Mouse (Mus musculus) stomach, postnatal 0 days (tissue): Measurements from ENCODE around the gene 9930021J03Rik. TPM values are rescaled to one million over a fixed set of nuclear protein-coding genes. Genes with fewer than 3 reads are reported as not detected.

Source experiments
- ATAC-seq: fragments of 200-750 bp; cut with Nextera tagmentation; 2 replicates; pipeline ENCODE4 v1.8.0; 2017; ENCODE audit not compliant: low FRiP score, low TSS enrichment
- DNase-seq: peaks from one replicate; pipeline ENCODE4 v3.0.0-alpha.2; 2016; ENCODE audit warnings: low spot score
- H3K27ac ChIP-seq: fragments of 300-500 bp; sonication (generic); replicated peaks from 2 replicates; pipeline ENCODE4 v1.5.1; 2014; ENCODE audit warnings: mild to moderate bottlenecking, control low read depth
- H3K27me3 ChIP-seq: fragments of 300-500 bp; sonication (generic); 2 replicates; pipeline ENCODE4 v1.6.1; 2014; ENCODE audit warnings: low read length; ENCODE audit not compliant: control insufficient read depth, insufficient read depth
- H3K36me3 ChIP-seq: fragments of 300-500 bp; sonication (generic); 2 replicates; pipeline ENCODE4 v1.6.1; 2014; ENCODE audit warnings: low read length, mixed read lengths; ENCODE audit not compliant: control insufficient read depth, insufficient read depth
- H3K4me1 ChIP-seq: fragments of 300-500 bp; sonication (generic); replicated peaks from 2 replicates; pipeline ENCODE4 v1.6.1; 2014; ENCODE audit warnings: antibody characterized with exemption; ENCODE audit not compliant: control insufficient read depth, insufficient read depth
- H3K4me2 ChIP-seq: fragments of 300-500 bp; sonication (generic); replicated peaks from 2 replicates; pipeline ENCODE4 v1.6.1; 2014; ENCODE audit warnings: low read depth, mild to moderate bottlenecking, control low read depth, moderate library complexity
- H3K4me3 ChIP-seq: fragments of 300-500 bp; sonication (generic); 2 replicates; pipeline ENCODE4 v1.5.1; 2014; ENCODE audit warnings: low read depth, low read length, control low read depth
- H3K9ac ChIP-seq: fragments of 300-500 bp; sonication (generic); 2 replicates; pipeline ENCODE4 v1.6.1; 2014; ENCODE audit warnings: mild to moderate bottlenecking, low read length, control low read depth, mixed read lengths
- H3K9me3 ChIP-seq: fragments of 300-500 bp; sonication (generic); 2 replicates; pipeline ENCODE4 v1.6.1; 2016; ENCODE audit warnings: low read length; ENCODE audit not compliant: control insufficient read depth
- CTCF ChIP-seq: IDR thresholded peaks from 2 replicates; pipeline ENCODE4 v1.5.1; 2016; ENCODE audit warnings: antibody characterized with exemption, low read depth, mild to moderate bottlenecking, moderate library complexity
- EP300 ChIP-seq: optimal IDR thresholded peaks from 2 replicates; pipeline ENCODE3; 2016; ENCODE audit warnings: antibody characterized with exemption
- WGBS: fragments of 180-500 bp; shearing (Covaris S2); extraction: QIAGEN DNeasy Blood & Tissue Kit; methylation state at CpG from one replicate; pipeline ENCODE4 v1.1.7; 2014; 5-methylcytosine and 5-hydroxymethylcytosine counted together
- polyA plus RNA-seq: library from polyadenylated mRNA; unstranded; fragments of >200 nt; fragmentation: Nextera tagmentation; extraction: Ambion mirVana; gene quantifications from 2 replicates; pipeline ENCODE4 v1.2.1, GENCODE M21; 2015

The 9930021J03Rik gene
- polyA plus RNA-seq, 1 experiment from 2014 or later, result 2.8 TPM

- no peaks in the 10 kb centered on the region for H3K4me1 ChIP-seq
- H3K9me3 ChIP-seq, result no peaks in the 10 kb centered on the region
- ATAC-seq (no peak; the same call in 1 of the 2 replicates), DNase-seq (no peak)
- no peak overlapping the region for H3K9ac ChIP-seq
- TF ChIP-seq EP300 (no peak), CTCF (peak; percentile 79)
- H3K27me3 ChIP-seq, result no peaks in the 10 kb centered on the region
- H3K36me3 ChIP-seq, result no peaks in the 10 kb centered on the region
- H3K4me3 ChIP-seq, result no peak overlapping the region
- no peak overlapping the region for H3K27ac ChIP-seq
- no peak overlapping the region for H3K4me2 ChIP-seq
Measured at GRCm38 (mm10) chr19:29820966-29821365, 15.2 kb upstream of the 9930021J03Rik start.

- Histone ChIP-seq H3K4me3 (peak within 1 kb of the TSS; percentile 73), H3K4me2 (peak within 1 kb of the TSS; percentile 79), H3K27me3 (no peaks in the 10 kb centered on the region; the same call in 1 of the 2 replicates), H3K27ac (peak within 1 kb of the TSS; percentile 49; the same call in 1 of the 2 replicates), H3K4me1 (peaks cover 4% of the 10 kb centered on the region), H3K9ac (peak within 1 kb of the TSS; percentile 81), H3K36me3 (no peaks in the 10 kb centered on the region; the same call in 1 of the 2 replicates), H3K9me3 (no peaks in the 10 kb centered on the region)
- DNase-seq (peak; percentile 92), ATAC-seq (peak; percentile 96)
- under 1% methylated on average over 47 of the region's 47 CpGs for WGBS
- TF ChIP-seq EP300, result no peak
- no peak for TF ChIP-seq CTCF
Measured at GRCm38 (mm10) chr19:29812581-29813460, 7.0 kb upstream of the 9930021J03Rik start, which contains the start of gene Ranbp6. Gene Ranbp6 (minus strand): TSS chr19:29812974.

- no peak overlapping the region for H3K9ac ChIP-seq
- no peaks in the 10 kb centered on the region; the same call in 1 of the 2 replicates for H3K27me3 ChIP-seq
- WGBS, result 93% methylated on average over 5 of the region's 5 CpGs
- peaks cover 4% of the 10 kb centered on the region for H3K4me1 ChIP-seq
- H3K9me3 ChIP-seq, result no peaks in the 10 kb centered on the region
- ATAC-seq (no peak), DNase-seq (no peak)
- TF ChIP-seq EP300 (no peak), CTCF (no peak)
- no peak overlapping the region for H3K4me3 ChIP-seq
- H3K27ac ChIP-seq, result no peak overlapping the region
- no peak overlapping the region for H3K4me2 ChIP-seq
- no peaks in the 10 kb centered on the region; the same call in 1 of the 2 replicates for H3K36me3 ChIP-seq
Measured at GRCm38 (mm10) chr19:29810022-29810421, 4.2 kb upstream of the 9930021J03Rik start.

GRCm38 (mm10) chr19:29805101-29805916, 480 bp downstream of the 9930021J03Rik start:
- peak; percentile 90 for DNase-seq

GRCm38 (mm10) chr19:29803946-29804345, 1.8 kb downstream of the 9930021J03Rik start:
- Histone ChIP-seq H3K9me3 (no peaks in the 10 kb centered on the region), H3K4me1 (no peaks in the 10 kb centered on the region), H3K4me3 (no peak overlapping the region), H3K27ac (no peak overlapping the region), H3K9ac (no peak overlapping the region), H3K27me3 (no peaks in the 10 kb centered on the region), H3K4me2 (peak overlapping the region; percentile 18; the same call in 1 of the 2 replicates), H3K36me3 (no peaks in the 10 kb centered on the region)
- no peak for DNase-seq
- WGBS, result 34% methylated on average over 3 of the region's 3 CpGs
- no peak for TF ChIP-seq EP300
- no peak for TF ChIP-seq CTCF
- ATAC-seq, result no peak

More at GRCm38 (mm10) chr19:29805101-29805916, 480 bp downstream of the 9930021J03Rik start:
- H3K36me3 ChIP-seq, result no peaks in the 10 kb centered on the region; the same call in 1 of the 2 replicates
- H3K4me2 ChIP-seq, result peak overlapping the region; percentile 86
- H3K27ac ChIP-seq, result peak overlapping the region; percentile 97
- ATAC-seq, result peak; percentile 76
- TF ChIP-seq CTCF (peak; percentile 42), EP300 (no peak)
- H3K9ac ChIP-seq, result peak overlapping the region; percentile 94
- H3K4me1 ChIP-seq, result no peaks in the 10 kb centered on the region
- H3K9me3 ChIP-seq, result no peaks in the 10 kb centered on the region
- H3K4me3 ChIP-seq, result peak overlapping the region; percentile 95
- WGBS, result 1% methylated on average over 59 of the region's 72 CpGs
- H3K27me3 ChIP-seq, result no peaks in the 10 kb centered on the region
